Mouse (Mus musculus): ENCODE measurements around the gene Olfr924.
"Not testable (repeated sequence)": the region's sequence is repeated elsewhere in the genome, so short reads cannot be mapped to it uniquely, and the experiment has no call there.

Olfr924 gene

DNA sequence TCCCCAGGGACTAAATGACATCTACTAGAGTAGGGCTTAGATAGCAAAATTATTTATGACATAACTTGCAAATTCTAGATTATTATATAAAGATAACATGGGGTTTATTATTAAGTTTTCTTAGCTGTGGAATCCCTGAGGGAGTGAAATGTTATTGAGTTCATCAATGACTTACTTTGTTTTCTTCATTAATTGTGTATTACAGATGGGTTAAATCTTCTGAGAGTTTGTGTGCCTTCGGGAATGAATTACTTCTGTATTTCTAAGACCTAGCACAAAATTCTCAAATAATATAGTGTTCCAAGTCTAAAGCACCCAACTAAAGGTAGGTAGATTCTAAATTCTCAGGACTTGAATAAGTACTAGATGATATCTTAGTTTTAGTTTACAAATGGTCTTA lies at the start of gene Olfr924:
Olfr924 (plus strand) TSS at position 301 of the 400 bp plus-strand sequence.
- in situ Hi-C loops (cut with MboI; ENCODE audit: unreplicated experiment in 2 of 2): no loop called here

GRCm38 (mm10) chr9:38805696-38806095 lies 38.6 kb upstream of the Olfr924 start:
- in situ Hi-C loops (cut with MboI; ENCODE audit: unreplicated experiment in 2 of 2): no loop called here

DNA sequence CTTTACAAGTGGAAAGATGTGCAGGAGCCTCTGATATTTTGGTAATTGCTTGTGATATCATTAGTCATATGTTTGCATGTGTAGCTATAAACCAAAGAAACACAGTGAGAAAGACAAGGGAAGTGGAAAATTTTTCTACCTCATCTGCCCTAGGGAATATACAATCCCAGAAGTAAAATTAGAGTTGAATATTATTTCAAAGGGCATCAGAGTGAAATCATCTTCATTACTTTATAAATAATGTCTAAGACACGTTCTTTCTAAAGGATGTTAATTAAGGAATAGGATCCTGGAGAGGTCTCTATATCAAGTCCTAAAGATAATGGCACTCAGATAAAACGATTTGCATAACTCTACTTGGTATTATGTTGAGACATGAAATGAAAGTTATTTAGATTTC lies 29.9 kb upstream of the Olfr924 start, which contains the start of gene Olfr922:
Olfr922 (plus strand) TSS at position 301 of the 400 bp plus-strand sequence.
- in situ Hi-C loops (cut with MboI; ENCODE audit: unreplicated experiment in 2 of 2): no loop called here

GRCm38 (mm10) chr9:38815458-38815986 lies 28.7 kb upstream of the Olfr924 start:
- in situ Hi-C loops (cut with MboI; ENCODE audit: unreplicated experiment in 2 of 2): no loop called here

GRCm38 (mm10) chr9:38826245-38826644 lies 18.0 kb upstream of the Olfr924 start, which contains the start of gene Olfr923:
Gene Olfr923, plus strand, starts transcription at chr9:38826545.
- in situ Hi-C loops (cut with MboI; ENCODE audit: unreplicated experiment in 2 of 2): no loop called here

- in situ Hi-C loops (cut with MboI; ENCODE audit: unreplicated experiment in 2 of 2): no loop called here
These were observed 11.2 kb upstream of the Olfr924 start for GRCm38 (mm10) chr9:38833027-38833426.

DNA sequence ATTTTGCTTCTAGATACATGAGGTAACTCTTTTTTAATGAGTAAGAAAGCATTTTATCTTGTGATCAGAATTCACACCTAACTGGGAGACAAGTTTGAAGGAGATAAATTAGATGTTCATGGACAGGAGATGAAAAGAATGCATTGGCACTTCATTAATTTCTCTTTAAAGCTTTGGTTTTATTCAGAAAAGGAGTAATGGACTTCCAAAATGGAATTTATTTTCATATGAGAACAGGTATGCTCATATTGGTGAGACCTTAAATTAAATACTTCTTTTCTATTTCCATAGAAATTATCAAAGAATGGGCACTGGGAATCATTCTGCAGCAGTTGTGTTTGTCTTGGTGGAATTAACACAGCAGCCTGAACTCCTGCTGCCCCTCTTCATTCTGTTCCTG lies 10.5 kb downstream of the Olfr924 start, which contains the start of gene Olfr26:
Olfr26 (plus strand) TSS at position 301 of the 400 bp plus-strand sequence.
- in situ Hi-C loops (cut with MboI; ENCODE audit: unreplicated experiment in 2 of 2): no loop called here

DNA sequence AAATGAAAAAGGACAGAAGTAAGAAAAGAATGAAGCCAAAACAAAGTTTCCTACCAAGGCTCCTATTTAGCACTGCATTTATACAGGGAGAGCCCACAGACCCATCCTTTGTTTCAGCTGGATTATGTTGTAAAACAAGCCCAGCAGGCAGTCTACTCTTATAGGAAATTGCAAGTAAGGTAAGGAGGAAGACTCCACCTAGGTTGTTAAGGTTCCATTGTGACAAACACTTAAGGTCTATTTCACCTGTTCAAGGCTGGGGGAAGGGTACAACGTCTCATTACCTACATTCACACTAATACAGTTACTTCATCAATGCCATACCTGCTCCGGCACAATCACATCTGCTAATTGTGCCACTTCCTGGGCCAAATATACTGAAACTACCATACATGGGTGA lies 30.6 kb downstream of the Olfr924 start:
- in situ Hi-C loops (cut with MboI; ENCODE audit: unreplicated experiment in 2 of 2): not testable (repeated sequence)

GRCm38 (mm10) chr9:38876826-38877225 lies 32.6 kb downstream of the Olfr924 start, which contains the start of gene Olfr926:
Gene Olfr926, plus strand, starts transcription at chr9:38877126.
- in situ Hi-C loops (cut with MboI; ENCODE audit: unreplicated experiment in 2 of 2): no loop called here

Data from v-Abl transformed pro-B cells (cell line).